Mouse (Mus musculus): ENCODE measurements around the gene Thsd7b.

GRCm38 (mm10) chr1:129526967-129527366, 253.9 kb downstream of the Thsd7b start:
- TF ChIP-seq POLR2A (IDR thresholded peaks at IDR 0.05; ENCODE audit: insufficient read length, low read depth), result no peak
- TF ChIP-seq MYOD1 (IDR thresholded peaks at IDR 0.05; ENCODE audit: control insufficient read depth in 1 of 3, insufficient read length in 2 of 3, low read depth in 2 of 3), result no peak
- TF ChIP-seq USF1 (IDR thresholded peaks at IDR 0.05; ENCODE audit: low read depth), result no peak
- no peak for TF ChIP-seq REST (IDR thresholded peaks at IDR 0.05; ENCODE audit: insufficient read depth, insufficient read length)
